Mouse (Mus musculus) cerebellum, adult 9-10 months (tissue): Measurements from ENCODE around the gene Tmprss13.

ENCODE experiments used
- DNase-seq: peaks from one replicate; pipeline ENCODE4 v3.0.0; 2022

Gene Tmprss13

DNA sequence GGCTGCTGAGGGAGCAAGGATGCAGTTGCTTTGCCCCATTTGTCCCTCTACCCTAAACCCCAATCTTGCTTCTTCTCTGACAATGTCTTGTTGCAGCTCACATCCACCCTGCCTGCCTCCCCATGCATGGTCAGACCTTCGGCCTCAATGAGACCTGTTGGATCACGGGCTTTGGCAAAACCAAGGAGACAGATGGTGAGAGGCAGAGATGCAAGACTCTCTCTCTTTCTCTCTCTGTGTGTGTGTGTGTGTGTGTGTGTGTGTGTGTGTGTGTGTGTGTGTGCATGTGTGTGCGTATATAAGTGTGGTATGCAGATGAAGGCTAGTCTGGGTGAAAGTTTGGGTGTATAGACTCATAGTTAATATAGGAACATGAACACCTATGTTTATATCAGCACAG, 24.2 kb downstream of the Tmprss13 start:
- DNase-seq, result no peak

DNA sequence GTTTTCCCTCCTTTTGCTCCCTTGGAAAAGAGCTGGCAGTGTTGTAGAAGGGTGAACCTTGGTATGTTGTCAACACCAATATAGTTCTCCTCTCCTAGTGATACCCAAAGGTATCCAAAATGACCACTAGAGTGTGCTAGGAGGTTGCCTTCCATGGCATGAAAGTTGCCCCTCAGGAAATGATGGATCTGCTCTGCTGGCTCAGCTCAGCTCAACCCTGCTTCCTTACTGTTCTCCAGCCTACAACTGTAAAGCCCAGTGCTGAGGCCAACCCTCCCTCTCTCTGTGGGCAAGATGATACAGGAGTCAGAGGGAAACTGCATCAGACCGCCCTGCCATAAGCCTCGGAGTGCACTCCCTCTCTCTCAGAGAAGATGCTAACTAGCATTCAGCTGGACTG, 26.6 kb downstream of the Tmprss13 start:
- peak; percentile 78 for DNase-seq

DNA sequence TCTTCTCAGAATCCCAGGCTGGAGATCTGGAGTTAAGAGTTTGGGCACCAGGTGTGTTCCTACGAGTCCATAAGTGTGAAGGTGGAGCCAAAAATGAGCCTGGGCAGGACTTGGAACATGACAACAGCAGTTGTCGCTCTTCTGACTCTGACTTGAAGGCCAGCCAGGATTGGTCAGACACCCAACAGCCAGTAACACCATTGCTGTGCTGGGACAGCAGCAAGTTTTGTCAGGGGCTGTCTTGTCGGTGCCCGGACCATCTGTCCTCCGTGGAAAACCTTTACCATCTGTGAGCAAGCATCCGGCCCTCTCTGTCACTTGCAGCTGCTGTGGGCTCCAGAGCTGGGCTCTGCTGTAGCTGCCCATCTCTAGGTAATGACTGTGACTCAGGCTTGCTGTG, 27.4 kb downstream of the Tmprss13 start:
- DNase-seq, result peak; percentile 16

GRCm38 (mm10) chr9:45348560-45348959, 29.7 kb downstream of the Tmprss13 start:
- no peak for DNase-seq

- no peak for DNase-seq
These were observed 30.3 kb downstream of the Tmprss13 start for GRCm38 (mm10) chr9:45349181-45349580.

- DNase-seq, result no peak
These were observed 31.0 kb downstream of the Tmprss13 start for GRCm38 (mm10) chr9:45349851-45350250.

GRCm38 (mm10) chr9:45355192-45355591, 36.3 kb downstream of the Tmprss13 start:
- no peak for DNase-seq

- DNase-seq, result no peak
These were observed 39.5 kb downstream of the Tmprss13 start for GRCm38 (mm10) chr9:45358356-45358755.

GRCm38 (mm10) chr9:45362051-45362461, 43.2 kb downstream of the Tmprss13 start:
- peak; percentile 81 for DNase-seq

DNA sequence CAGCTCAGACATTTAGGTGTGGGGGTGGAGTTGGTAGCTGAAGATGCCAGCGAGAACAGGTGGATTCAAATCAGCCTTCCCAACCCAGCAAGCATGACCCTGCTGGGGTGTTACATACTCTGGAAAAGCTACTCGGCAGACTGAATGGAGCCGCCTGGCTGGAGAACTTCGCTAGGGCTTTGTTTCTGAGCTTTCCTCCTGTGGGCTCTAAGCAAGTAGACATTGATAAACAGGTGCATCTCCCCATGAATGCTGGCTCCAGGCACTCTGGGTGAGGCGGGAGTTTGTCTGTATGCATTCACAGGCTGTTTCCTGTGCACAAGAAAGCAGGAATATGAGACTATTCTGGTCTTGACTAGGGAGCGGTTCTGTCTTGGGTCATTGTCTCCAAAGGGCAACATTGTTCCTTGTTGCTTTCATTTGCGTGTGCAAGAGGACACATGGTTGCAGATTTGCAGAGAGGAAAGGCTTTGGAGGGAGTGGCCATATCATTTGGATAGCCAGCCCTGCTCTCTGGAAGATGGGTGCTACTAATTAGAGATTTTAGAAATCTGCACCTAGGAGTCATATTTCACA, 44.8 kb downstream of the Tmprss13 start:
- peak; percentile 77 for DNase-seq

DNA sequence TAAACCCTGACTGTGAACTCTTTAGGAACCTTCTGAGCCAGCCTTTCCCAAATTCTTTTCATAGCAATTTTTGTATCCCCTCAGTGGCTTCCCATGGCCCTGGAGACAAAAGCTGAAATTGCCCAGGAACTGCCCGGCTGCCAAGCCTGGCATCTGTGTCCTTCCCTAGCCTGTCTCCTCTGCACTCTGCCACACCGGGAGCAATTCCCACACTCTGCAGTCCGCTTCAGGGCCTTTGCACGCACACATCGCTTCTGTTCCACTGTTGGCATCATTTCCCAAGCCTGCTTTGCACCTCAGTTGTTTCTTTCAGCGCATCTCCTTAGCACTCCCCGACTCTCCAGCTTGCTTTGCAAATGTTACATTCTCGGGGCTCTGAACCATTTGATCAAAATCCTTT, 48.8 kb downstream of the Tmprss13 start:
- DNase-seq, result peak; percentile 36

- DNase-seq, result peak; percentile 21
These were observed 49.5 kb downstream of the Tmprss13 start for GRCm38 (mm10) chr9:45368341-45368901.

DNA sequence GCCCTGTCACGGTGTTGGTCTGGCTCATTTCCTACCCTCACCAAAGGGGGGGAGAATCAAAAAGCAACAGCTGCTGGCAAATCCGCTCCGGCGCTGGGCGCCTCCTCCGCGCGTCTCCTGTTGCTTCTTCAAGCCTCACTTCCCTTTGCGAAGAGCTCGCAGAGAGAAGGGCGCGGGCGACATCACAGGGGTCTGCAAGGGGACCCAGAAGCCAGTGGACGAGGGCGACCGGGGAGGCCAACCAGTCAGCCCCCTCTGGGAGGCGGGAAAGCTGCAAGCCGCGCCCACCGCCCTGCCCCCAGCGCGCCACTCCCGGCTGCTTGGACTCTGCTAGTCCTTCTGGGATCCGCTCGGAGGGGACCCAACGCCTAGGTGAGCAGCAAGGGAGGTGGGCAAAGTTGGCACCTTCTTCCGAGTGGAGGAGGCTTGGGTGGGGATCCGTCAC, 51.2 kb downstream of the Tmprss13 start, which contains the start of gene Fxyd6:
TSS of gene Fxyd6 (plus strand) at position 69 of the 445 bp plus-strand sequence.
- DNase-seq, result peak; percentile 59

DNA sequence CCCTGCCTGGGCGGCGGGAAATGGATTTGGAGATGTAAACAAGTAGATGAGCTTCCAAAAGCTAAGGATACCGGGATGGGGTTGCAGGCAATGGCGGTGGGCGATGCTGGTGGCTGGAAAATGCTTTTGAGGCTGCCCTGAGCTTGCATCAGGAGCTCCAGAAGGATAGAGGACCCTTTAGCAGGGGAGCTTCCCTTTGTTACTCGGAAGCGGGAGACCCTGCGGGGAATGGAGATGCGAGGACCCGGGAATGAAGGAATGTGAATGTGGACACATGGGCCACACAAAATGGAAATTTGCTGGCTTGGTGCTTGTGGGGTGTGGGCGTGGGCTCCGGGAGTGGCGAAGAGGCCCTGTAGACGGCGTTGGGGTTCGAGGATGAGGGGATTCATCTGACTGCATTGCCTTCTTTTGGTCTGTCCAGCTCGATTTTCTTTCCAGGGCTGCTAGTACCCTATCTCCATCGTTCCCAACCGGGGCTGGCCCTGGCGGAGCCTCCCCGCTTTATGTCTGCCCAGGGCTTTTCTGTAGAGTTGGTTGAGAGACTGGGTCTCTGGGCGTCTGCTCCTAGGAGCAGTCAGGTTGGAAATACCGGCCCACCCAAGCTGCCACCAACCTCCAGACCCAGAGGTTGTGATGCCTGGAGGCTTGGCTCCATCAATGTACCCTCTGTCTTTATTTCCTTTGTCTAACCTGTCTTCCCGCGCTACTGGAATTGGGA, 51.9 kb downstream of the Tmprss13 start:
- DNase-seq, result no peak

DNA sequence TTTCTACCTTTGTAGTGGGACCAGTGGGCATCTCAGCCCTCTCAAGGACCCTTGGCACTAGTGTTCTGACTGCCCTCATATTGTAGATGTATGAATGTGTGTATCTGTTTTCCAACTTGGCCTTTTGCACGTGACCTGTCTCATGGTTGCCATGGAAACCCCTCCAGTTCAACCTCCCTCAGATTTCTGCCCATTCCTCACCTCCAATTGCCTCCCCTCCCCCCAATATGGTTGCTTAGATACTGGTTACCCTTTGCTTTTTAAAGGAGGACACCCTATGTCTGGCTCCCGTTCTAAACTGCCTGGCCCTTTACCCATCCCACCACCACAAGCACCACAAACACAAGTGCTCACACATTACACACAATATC, 52.4 kb downstream of the Tmprss13 start:
- peak; percentile 41 for DNase-seq

GRCm38 (mm10) chr9:45373896-45374295, 55.0 kb downstream of the Tmprss13 start:
- no peak for DNase-seq

DNA sequence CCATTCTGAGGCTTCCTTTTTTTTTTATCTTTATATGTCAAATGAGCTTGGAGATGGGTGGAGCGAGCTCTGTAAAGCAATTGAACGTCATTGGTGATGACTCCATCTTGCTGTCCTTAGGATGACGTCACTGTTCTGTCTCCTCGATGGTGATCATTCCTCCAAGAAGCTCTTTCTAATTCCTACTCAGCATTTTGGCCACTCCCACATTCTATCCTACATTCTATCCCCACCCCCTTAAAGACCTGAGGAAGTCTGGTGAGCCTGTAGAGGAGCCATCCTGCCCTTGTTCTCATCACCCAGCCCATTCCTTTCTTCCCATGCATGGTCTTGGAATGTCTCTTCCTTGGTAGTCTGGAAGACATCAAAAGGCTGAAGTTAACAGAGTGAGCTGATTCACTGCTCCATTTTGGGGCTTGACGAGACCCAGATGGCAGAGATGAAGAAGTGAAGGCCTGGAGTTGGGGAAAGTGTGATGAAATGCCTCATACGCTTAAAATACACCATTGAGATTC, 56.1 kb downstream of the Tmprss13 start:
- peak; percentile 19 for DNase-seq

GRCm38 (mm10) chr9:45376427-45376826, 57.5 kb downstream of the Tmprss13 start:
- DNase-seq, result peak; percentile 31

- DNase-seq, result peak; percentile 78
These were observed 58.0 kb downstream of the Tmprss13 start for GRCm38 (mm10) chr9:45376883-45377282.

DNA sequence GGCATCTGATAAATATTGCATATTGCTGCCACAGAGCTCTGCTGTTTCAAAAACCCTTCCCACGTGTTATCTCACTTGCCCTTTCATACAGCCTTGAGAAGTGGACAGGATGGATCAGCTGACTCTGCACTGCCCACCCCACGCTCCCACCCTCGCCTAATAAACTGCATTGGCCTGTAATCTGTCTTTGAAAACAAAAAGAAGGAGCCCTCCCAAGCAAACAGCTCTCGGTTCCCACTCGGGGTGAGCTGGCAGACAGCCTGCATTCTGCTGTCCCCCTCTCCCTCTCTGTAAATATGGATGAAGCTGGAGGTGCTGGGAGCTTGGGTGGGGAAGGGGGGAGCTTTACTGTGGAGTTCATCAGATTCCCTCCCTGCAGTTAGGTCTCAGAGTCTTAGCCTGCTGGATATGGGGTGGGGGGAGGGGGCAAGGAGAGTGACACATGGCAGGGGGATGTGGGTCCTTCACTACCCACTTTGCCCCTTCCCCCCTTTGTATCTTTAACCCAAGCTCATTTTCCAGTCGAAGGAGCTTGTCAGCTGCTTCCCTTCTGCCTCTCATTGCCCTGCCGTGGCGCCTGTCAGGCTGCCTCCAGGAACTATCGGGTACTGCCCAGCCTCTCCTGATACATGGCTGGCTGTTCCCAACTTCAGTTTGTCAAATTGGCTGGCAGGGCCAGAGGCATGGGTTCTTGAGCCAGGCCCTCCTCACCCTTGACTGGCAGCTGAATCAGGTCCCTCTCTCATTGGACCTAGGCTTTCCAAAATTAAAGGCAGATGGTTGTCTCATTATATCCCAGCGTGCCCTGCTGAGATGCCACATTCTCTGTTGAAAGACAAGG, 61.7 kb downstream of the Tmprss13 start:
- peak; percentile 87 for DNase-seq

DNA sequence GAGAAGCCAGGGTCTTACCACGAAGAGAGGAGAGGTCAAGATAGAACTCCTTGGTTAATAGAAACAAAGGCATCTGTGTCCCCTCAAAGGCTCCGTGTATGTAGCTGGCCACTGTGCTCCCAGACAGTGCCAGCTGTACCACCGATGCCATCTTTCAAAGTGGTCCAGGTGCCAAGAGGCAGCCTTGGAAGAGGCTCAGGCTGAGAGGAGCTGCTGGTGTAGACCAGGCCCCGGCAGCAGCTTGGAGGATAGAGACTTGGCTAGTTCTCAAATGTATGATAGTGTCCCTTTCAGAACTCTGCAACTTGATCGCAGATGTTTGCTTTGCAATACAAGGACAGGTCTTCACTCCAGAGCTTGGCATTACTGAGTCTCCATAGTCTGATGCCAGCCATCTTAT, 63.4 kb downstream of the Tmprss13 start:
- no peak for DNase-seq

- no peak for DNase-seq
These were observed 63.9 kb downstream of the Tmprss13 start for GRCm38 (mm10) chr9:45382834-45383233.

DNA sequence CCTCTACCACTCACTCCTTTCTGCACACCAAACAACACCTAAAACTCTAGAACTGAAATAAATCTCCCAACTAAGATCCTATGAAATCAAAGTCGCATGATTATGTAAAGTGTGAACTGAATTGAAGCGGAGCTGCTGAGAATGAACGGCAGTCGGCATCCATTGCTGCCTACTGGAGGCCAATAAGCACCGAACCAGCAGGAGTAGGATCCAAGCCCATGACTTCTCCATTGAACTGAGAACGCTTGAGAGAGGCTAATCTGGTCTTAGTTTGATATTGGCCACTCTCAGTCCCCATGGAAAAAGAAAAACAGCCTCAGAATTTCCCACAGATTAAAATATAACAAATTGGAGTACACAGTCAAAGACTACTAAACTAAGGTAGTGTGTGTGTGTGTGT, 65.0 kb downstream of the Tmprss13 start:
- no peak for DNase-seq
